Mouse (Mus musculus) forebrain, embryonic 11.5 days (tissue): Measurements from ENCODE around the gene Hpcal1. TPM values are rescaled to one million over a fixed set of nuclear protein-coding genes. Genes with fewer than 3 reads are reported as not detected.

Experiments used
- ATAC-seq: fragments of 200-750 bp; cut with Nextera tagmentation; replicated peaks from 2 replicates; pipeline ENCODE4 v1.8.0; 2017; ENCODE audit warnings: moderate TSS enrichment; ENCODE audit not compliant: low FRiP score
- DNase-seq: peaks from one replicate; pipeline ENCODE4 v3.0.0-alpha.2; 2017; ENCODE audit warnings: low spot score
- H3K27ac ChIP-seq: fragments of 300-500 bp; sonication (generic); 2 replicates; pipeline ENCODE4 v1.5.1; 2014; ENCODE audit warnings: low read depth, low read length
- H3K27me3 ChIP-seq: fragments of 300-500 bp; sonication (generic); 2 replicates; pipeline ENCODE4 v1.6.1; 2014; ENCODE audit warnings: mild to moderate bottlenecking, low read length, mixed read lengths; ENCODE audit not compliant: control insufficient read depth, insufficient read depth
- H3K36me3 ChIP-seq: fragments of 300-500 bp; sonication (generic); 2 replicates; pipeline ENCODE4 v1.6.1; 2014; ENCODE audit warnings: mild to moderate bottlenecking, low read length, moderate library complexity, mixed read lengths; ENCODE audit not compliant: control insufficient read depth, insufficient read depth
- H3K4me1 ChIP-seq: fragments of 300-500 bp; sonication (generic); replicated peaks from 2 replicates; pipeline ENCODE4 v1.6.1; 2014; ENCODE audit warnings: low read length, mixed read lengths; ENCODE audit not compliant: control insufficient read depth, insufficient read depth
- H3K4me2 ChIP-seq: fragments of 300-500 bp; sonication (generic); 2 replicates; pipeline ENCODE4 v1.6.1; 2014; ENCODE audit warnings: low read depth, mild to moderate bottlenecking, low read length, moderate library complexity, mixed read lengths; ENCODE audit not compliant: severe bottlenecking
- H3K4me3 ChIP-seq: fragments of 300-500 bp; sonication (generic); 2 replicates; pipeline ENCODE4 v1.5.1; 2014; ENCODE audit warnings: low read depth, low read length
- H3K9ac ChIP-seq: fragments of 300-500 bp; sonication (generic); 2 replicates; pipeline ENCODE4 v1.6.1; 2014; ENCODE audit warnings: low read length
- H3K9me3 ChIP-seq: fragments of 300-500 bp; sonication (generic); 2 replicates; pipeline ENCODE4 v1.6.1; 2016; ENCODE audit warnings: low read length, mixed read lengths; ENCODE audit not compliant: control insufficient read depth
- WGBS: fragments of 180-500 bp; shearing (Covaris S2); extraction: QIAGEN DNeasy Blood & Tissue Kit; methylation state at CpG from one replicate; pipeline ENCODE4 v1.1.7; 2014; 5-methylcytosine and 5-hydroxymethylcytosine counted together
- polyA plus RNA-seq: library from polyadenylated mRNA; unstranded; fragments of >200 nt; fragmentation: Nextera tagmentation; extraction: Ambion mirVana; gene quantifications from 2 replicates; pipeline ENCODE4 v1.2.1, GENCODE M21; 2014

Gene Hpcal1
- polyA plus RNA-seq, 1 experiment from 2014 or later, result 41.9 TPM

GRCm38 (mm10) chr12:17677743-17678142, 12.9 kb upstream of the Hpcal1 start:
- Histone ChIP-seq H3K4me2 (no peak overlapping the region), H3K36me3 (no peaks in the 10 kb centered on the region), H3K4me3 (no peak overlapping the region), H3K9ac (no peak overlapping the region), H3K27ac (no peak overlapping the region), H3K9me3 (no peaks in the 10 kb centered on the region), H3K4me1 (no peaks in the 10 kb centered on the region; the same call in 1 of the 2 replicates), H3K27me3 (no peaks in the 10 kb centered on the region)
- DNase-seq (no peak), ATAC-seq (no peak)
- WGBS, result 92% methylated on average over 2 of the region's 2 CpGs

- Histone ChIP-seq H3K4me1 (no peaks in the 10 kb centered on the region), H3K9ac (no peak overlapping the region), H3K4me2 (no peak overlapping the region), H3K36me3 (no peaks in the 10 kb centered on the region), H3K9me3 (no peaks in the 10 kb centered on the region), H3K4me3 (no peak overlapping the region), H3K27me3 (no peaks in the 10 kb centered on the region), H3K27ac (no peak overlapping the region)
- 92% methylated on average over 4 of the region's 4 CpGs for WGBS
- DNase-seq (no peak), ATAC-seq (no peak)
Observed at GRCm38 (mm10) chr12:17679571-17679970, 11.1 kb upstream of the Hpcal1 start.

GRCm38 (mm10) chr12:17682161-17682560, 8.5 kb upstream of the Hpcal1 start:
- Histone ChIP-seq H3K4me1 (no peaks in the 10 kb centered on the region), H3K9me3 (no peaks in the 10 kb centered on the region), H3K27me3 (no peaks in the 10 kb centered on the region), H3K4me3 (no peak overlapping the region), H3K36me3 (no peaks in the 10 kb centered on the region), H3K9ac (no peak overlapping the region), H3K27ac (no peak overlapping the region), H3K4me2 (no peak overlapping the region)
- WGBS, result 87% methylated on average over 2 of the region's 2 CpGs
- ATAC-seq (no peak), DNase-seq (no peak)

GRCm38 (mm10) chr12:17684315-17684714, 6.3 kb upstream of the Hpcal1 start:
- WGBS, result 79% methylated on average over 1 of the region's 1 CpGs
- DNase-seq, result no peak

GRCm38 (mm10) chr12:17686116-17686515, 4.5 kb upstream of the Hpcal1 start:
- H3K4me1 ChIP-seq, result no peaks in the 10 kb centered on the region; the same call in 1 of the 2 replicates
- ATAC-seq (no peak), DNase-seq (no peak)
- no peaks in the 10 kb centered on the region for H3K9me3 ChIP-seq
- H3K4me3 ChIP-seq, result no peak overlapping the region
- H3K9ac ChIP-seq, result no peak overlapping the region
- H3K27ac ChIP-seq, result no peak overlapping the region
- 80% methylated on average over 2 of the region's 2 CpGs for WGBS
- no peaks in the 10 kb centered on the region for H3K36me3 ChIP-seq
- H3K4me2 ChIP-seq, result no peak overlapping the region
- no peaks in the 10 kb centered on the region for H3K27me3 ChIP-seq

More at GRCm38 (mm10) chr12:17684315-17684714, 6.3 kb upstream of the Hpcal1 start:
- Histone ChIP-seq H3K9ac (no peak overlapping the region), H3K4me1 (no peaks in the 10 kb centered on the region), H3K4me3 (no peak overlapping the region), H3K27ac (no peak overlapping the region), H3K9me3 (no peaks in the 10 kb centered on the region), H3K4me2 (no peak overlapping the region), H3K36me3 (no peaks in the 10 kb centered on the region), H3K27me3 (no peaks in the 10 kb centered on the region)
- no peak for ATAC-seq

GRCm38 (mm10) chr12:17688913-17689312, 1.7 kb upstream of the Hpcal1 start:
- no peaks in the 10 kb centered on the region for H3K36me3 ChIP-seq
- no peaks in the 10 kb centered on the region; the same call in 1 of the 2 replicates for H3K27me3 ChIP-seq
- no peak overlapping the region for H3K4me3 ChIP-seq
- ATAC-seq (no peak), DNase-seq (no peak)
- no peak overlapping the region for H3K4me2 ChIP-seq
- H3K9me3 ChIP-seq, result no peaks in the 10 kb centered on the region
- WGBS, result 96% methylated on average over 3 of the region's 3 CpGs
- peaks cover 8% of the 10 kb centered on the region for H3K4me1 ChIP-seq
- no peak overlapping the region for H3K9ac ChIP-seq
- H3K27ac ChIP-seq, result no peak overlapping the region

- Histone ChIP-seq H3K27me3 (no peaks in the 10 kb centered on the region; the same call in 1 of the 2 replicates), H3K36me3 (no peaks in the 10 kb centered on the region), H3K9me3 (no peaks in the 10 kb centered on the region), H3K4me1 (peaks cover 11% of the 10 kb centered on the region), H3K9ac (peak overlapping the region; percentile 77), H3K4me2 (peak overlapping the region; percentile 93), H3K4me3 (peak overlapping the region; percentile 74), H3K27ac (no peak overlapping the region)
- WGBS, result 14% methylated on average over 19 of the region's 20 CpGs
- DNase-seq, result no peak
- no peak for ATAC-seq
Observed at GRCm38 (mm10) chr12:17689931-17690563, 609 bp upstream of the Hpcal1 start.

- ATAC-seq (peak; percentile 22), DNase-seq (peak; percentile 79)
- H3K4me2 ChIP-seq, result peak overlapping the region; percentile 93
- under 1% methylated on average over 30 of the region's 30 CpGs for WGBS
- H3K27me3 ChIP-seq, result no peaks in the 10 kb centered on the region; the same call in 1 of the 2 replicates
- no peak overlapping the region for H3K27ac ChIP-seq
- H3K4me1 ChIP-seq, result peaks cover 11% of the 10 kb centered on the region
- no peaks in the 10 kb centered on the region for H3K36me3 ChIP-seq
- H3K4me3 ChIP-seq, result peak overlapping the region; percentile 74
- peak overlapping the region; percentile 77 for H3K9ac ChIP-seq
- no peaks in the 10 kb centered on the region for H3K9me3 ChIP-seq
Observed at GRCm38 (mm10) chr12:17691320-17691876, 742 bp downstream of the Hpcal1 start.

- DNase-seq (peak; percentile 60), ATAC-seq (no peak)
- H3K4me2 ChIP-seq, result peak overlapping the region; percentile 93
- no peaks in the 10 kb centered on the region; the same call in 1 of the 2 replicates for H3K27me3 ChIP-seq
- H3K36me3 ChIP-seq, result no peaks in the 10 kb centered on the region
- H3K4me1 ChIP-seq, result peaks cover 11% of the 10 kb centered on the region
- no peak overlapping the region for H3K27ac ChIP-seq
- H3K4me3 ChIP-seq, result peak overlapping the region; percentile 74
- no peaks in the 10 kb centered on the region for H3K9me3 ChIP-seq
- WGBS, result under 1% methylated on average over 23 of the region's 23 CpGs
- peak overlapping the region; percentile 77 for H3K9ac ChIP-seq
Observed at GRCm38 (mm10) chr12:17691891-17692321, 1.2 kb downstream of the Hpcal1 start.
